Mouse (Mus musculus) liver, embryonic 12.5 days (tissue): ENCODE data around the gene Dgkz. TPM values are rescaled to one million over a fixed set of nuclear protein-coding genes. Genes with fewer than 3 reads are reported as not detected.

Experiments
- ATAC-seq: fragments of 200-750 bp; cut with Nextera tagmentation; 2 replicates; pipeline ENCODE4 v1.8.0; 2017; ENCODE audit warnings: moderate number of reproducible peaks, mild to moderate bottlenecking, moderate library complexity
- H3K27ac ChIP-seq: fragments of 300-500 bp; sonication (generic); 2 replicates; pipeline ENCODE4 v1.5.1; 2016; ENCODE audit warnings: mild to moderate bottlenecking
- H3K27me3 ChIP-seq: fragments of 300-500 bp; sonication (generic); replicated peaks from 2 replicates; pipeline ENCODE4 v1.6.1; 2016; ENCODE audit warnings: mild to moderate bottlenecking, moderate library complexity
- H3K36me3 ChIP-seq: fragments of 300-500 bp; sonication (generic); 2 replicates; pipeline ENCODE4 v1.6.1; 2016; ENCODE audit warnings: mild to moderate bottlenecking, moderate library complexity
- H3K4me1 ChIP-seq: fragments of 300-500 bp; sonication (generic); 2 replicates; pipeline ENCODE4 v1.6.1; 2016
- H3K4me2 ChIP-seq: fragments of 300-500 bp; sonication (generic); 2 replicates; pipeline ENCODE4 v1.6.1; 2016; ENCODE audit warnings: mild to moderate bottlenecking, moderate library complexity
- H3K4me3 ChIP-seq: fragments of 300-500 bp; sonication (generic); 2 replicates; pipeline ENCODE4 v1.5.1; 2016; ENCODE audit warnings: mild to moderate bottlenecking, moderate library complexity
- H3K9ac ChIP-seq: fragments of 300-500 bp; sonication (generic); 2 replicates; pipeline ENCODE4 v1.6.1; 2016; ENCODE audit warnings: mild to moderate bottlenecking, moderate library complexity
- H3K9me3 ChIP-seq: fragments of 300-500 bp; sonication (generic); replicated peaks from 2 replicates; pipeline ENCODE4 v1.6.1; 2016; ENCODE audit warnings: mild to moderate bottlenecking, moderate library complexity
- WGBS: fragments of 180-500 bp; shearing (Covaris S2); methylation state at CpG from one replicate; pipeline ENCODE4 v1.1.7; 2016; ENCODE audit not compliant: insufficient replicate concordance; 5-methylcytosine and 5-hydroxymethylcytosine counted together
- polyA plus RNA-seq: library from polyadenylated mRNA; unstranded; fragments of >200 nt; fragmentation: Nextera tagmentation; extraction: Ambion mirVana; gene quantifications from 2 replicates; pipeline ENCODE4 v1.2.1, GENCODE M21; 2016

The Dgkz gene
- polyA plus RNA-seq: 46.9 and 48.8 TPM in 2 replicates

DNA sequence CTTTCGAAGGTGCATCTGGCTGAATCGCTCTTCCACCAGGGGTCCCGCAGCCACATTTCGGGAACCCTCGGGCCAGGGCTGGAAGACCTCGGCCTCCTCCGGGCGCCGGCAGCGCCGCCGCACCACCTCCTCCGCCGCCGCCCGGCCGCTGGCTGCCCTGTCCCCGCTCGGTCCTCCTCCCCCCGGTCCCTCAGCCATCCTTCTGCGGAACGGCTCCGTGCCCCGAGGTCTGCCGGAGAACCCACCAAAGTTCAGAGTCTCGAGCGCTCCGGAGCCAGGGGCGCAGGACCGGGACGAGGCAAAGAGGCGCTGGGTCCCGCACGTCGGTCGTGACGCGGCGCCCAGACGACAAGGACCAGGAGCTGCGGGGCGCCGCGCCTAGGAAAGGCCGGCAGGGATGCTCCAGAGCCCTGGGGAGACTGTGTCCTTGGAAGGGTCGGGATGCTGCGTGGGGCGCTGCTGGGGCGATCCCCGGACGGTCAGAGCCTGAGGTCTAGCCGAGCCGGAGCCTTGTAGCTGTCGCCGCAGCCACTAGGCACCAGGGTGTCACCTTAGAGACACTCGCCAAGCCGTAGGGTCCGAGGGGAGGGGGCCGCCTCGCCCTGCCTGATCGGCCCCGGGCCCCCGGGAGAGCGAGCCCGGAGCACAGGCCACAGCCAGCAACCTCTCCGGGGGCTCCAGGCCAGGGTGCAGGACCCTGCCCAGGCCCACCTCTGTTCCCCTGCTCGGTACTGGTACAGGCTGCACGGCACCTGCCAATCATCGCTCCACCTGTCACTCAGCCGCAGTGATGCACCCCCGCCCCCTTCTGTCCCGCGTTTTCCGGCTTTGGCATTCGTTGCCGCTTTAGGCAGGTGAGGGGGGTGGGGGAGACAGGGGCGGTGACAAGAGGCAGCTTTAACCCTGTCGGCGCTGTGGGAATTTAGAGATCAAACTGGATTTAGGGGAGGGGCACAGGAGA, at the start of gene Dgkz:
TSS of gene Dgkz (minus strand) at position 284 of the 961 bp plus-strand sequence.
- Histone ChIP-seq H3K9ac (no peak within 1 kb of the TSS; the same call in 1 of the 2 replicates), H3K27ac (no peak within 1 kb of the TSS), H3K4me1 (peaks cover 43% of the 10 kb centered on the region), H3K4me2 (peak within 1 kb of the TSS; percentile 61), H3K9me3 (no peaks in the 10 kb centered on the region), H3K27me3 (peaks cover 100% of the 10 kb centered on the region), H3K36me3 (no peaks in the 10 kb centered on the region), H3K4me3 (peak within 1 kb of the TSS; percentile 41)
- WGBS: 4% methylated on average over 79 of the region's 79 CpGs
- peak; percentile 28 for ATAC-seq

DNA sequence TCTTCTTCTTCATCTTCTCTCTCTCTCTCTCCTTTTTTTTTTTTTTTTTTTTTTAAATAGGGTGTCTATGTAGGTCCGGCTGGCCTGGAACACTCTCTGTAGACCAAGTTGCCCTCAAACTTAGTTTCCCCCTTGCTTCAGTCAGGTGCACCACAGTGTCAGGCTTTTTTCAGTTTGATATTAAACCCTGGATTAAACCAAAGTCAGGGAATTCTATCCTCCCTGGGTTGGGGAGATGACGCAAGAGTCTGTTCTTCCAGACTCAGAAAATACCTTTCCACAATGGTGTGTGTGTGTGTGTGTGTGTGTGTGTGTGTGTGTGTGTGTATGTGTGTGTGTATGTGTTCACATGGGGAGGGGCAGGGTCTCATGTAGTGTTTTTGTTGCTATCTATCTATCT, 49.5 kb upstream of the Dgkz start:
- H3K27me3 ChIP-seq: peaks cover 62% of the 10 kb centered on the region
- H3K4me2 ChIP-seq: no peak overlapping the region
- 79% methylated on average over 2 of the region's 2 CpGs for WGBS
- no peak overlapping the region for H3K9ac ChIP-seq
- H3K4me3 ChIP-seq: no peak overlapping the region
- ATAC-seq: no peak
- no peaks in the 10 kb centered on the region for H3K36me3 ChIP-seq
- H3K4me1 ChIP-seq: peaks cover 41% of the 10 kb centered on the region
- H3K9me3 ChIP-seq: no peaks in the 10 kb centered on the region
- no peak overlapping the region for H3K27ac ChIP-seq

DNA sequence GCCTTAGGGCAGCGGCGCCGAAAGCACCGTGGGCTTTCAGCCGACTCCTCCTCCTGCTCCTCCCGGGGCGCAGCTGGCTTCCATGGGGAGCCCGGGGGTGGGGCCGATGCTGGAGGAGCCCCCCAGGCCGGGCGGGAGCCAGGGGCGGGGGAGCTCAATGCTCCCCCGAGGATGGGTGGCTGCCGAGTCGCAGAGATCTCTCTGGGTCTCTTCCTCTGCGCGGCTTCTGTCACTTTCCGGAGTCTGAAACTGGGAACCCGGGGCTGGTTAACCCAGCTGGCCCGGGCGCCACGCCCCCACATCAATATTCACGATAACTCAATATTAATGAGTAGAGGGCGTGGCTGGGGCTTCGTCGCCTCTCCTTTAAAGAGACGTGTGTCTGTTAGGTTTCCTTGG, 48.6 kb upstream of the Dgkz start, which contains the start of gene Creb3l1:
TSS of gene Creb3l1 (minus strand) at position 229 of the 399 bp plus-strand sequence.
- peak within 1 kb of the TSS; percentile 93 for H3K4me2 ChIP-seq
- peaks cover 41% of the 10 kb centered on the region for H3K4me1 ChIP-seq
- WGBS: under 1% methylated on average over 21 of the region's 27 CpGs
- peak within 1 kb of the TSS; percentile 62 for H3K4me3 ChIP-seq
- peak within 1 kb of the TSS; percentile 65; the same call in 1 of the 2 replicates for H3K9ac ChIP-seq
- H3K36me3 ChIP-seq: no peaks in the 10 kb centered on the region
- peaks cover 71% of the 10 kb centered on the region for H3K27me3 ChIP-seq
- peak; percentile 36; the same call in 1 of the 2 replicates for ATAC-seq
- no peaks in the 10 kb centered on the region for H3K9me3 ChIP-seq
- H3K27ac ChIP-seq: 0 out of 2 replicates have a peak within 1 kb of the TSS, but pooled peaks have one; percentile 4

DNA sequence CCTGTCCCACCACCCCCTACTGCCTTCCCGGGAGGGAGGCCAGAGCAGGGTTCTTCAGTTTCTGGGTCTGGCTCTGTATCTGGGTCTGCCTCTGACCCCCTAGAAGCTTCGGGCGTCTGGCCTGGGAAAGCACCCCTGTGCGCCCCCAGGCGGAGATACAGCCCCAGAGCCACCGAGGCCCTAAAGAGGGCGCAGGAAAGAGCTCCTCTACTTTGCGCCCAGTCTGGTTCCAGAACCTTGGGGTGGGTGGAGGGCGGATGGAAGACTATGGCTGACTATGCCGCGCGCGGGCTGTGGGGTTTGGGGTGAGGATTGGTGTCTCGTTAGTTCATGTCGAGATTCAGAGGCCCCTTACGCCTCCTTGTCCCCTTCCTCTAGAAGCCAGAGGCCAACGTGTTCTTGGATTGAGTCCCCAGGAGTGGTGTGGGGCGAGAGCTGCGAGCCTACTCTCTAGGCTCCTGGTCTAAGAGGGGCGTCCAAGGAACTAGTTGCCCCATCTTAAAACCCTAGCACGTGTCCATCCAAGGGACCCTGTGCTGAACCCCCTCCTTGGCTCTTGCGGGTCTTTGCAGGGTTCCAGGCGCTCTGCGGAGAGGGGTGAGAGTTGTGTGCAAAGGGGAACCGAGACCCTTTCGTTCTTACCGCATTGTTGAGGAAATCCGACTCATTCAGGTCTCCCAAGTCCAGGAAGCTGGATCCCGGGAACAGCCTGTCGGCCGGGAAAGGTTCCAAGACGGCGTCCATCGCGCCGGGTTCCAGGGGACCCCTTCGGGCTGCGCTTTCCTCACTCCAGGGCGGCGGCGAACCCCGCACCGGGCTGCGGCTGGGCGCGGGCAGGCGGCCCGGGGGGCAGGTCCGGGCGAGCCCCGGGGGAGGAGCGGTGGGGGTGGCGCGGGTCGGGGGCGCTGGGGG, 48.0 kb upstream of the Dgkz start:
- Histone ChIP-seq H3K9me3 (no peaks in the 10 kb centered on the region), H3K4me3 (peak overlapping the region; percentile 62), H3K9ac (peak overlapping the region; percentile 65; the same call in 1 of the 2 replicates), H3K27ac (0 out of 2 replicates have a peak overlapping the region, but pooled peaks have one; percentile 4), H3K4me2 (peak overlapping the region; percentile 93), H3K4me1 (peaks cover 41% of the 10 kb centered on the region), H3K27me3 (peaks cover 77% of the 10 kb centered on the region), H3K36me3 (no peaks in the 10 kb centered on the region)
- 0 out of 2 replicates have a peak, but pooled peaks have one; percentile 7 for ATAC-seq
- 3% methylated on average over 40 of the region's 56 CpGs for WGBS

DNA sequence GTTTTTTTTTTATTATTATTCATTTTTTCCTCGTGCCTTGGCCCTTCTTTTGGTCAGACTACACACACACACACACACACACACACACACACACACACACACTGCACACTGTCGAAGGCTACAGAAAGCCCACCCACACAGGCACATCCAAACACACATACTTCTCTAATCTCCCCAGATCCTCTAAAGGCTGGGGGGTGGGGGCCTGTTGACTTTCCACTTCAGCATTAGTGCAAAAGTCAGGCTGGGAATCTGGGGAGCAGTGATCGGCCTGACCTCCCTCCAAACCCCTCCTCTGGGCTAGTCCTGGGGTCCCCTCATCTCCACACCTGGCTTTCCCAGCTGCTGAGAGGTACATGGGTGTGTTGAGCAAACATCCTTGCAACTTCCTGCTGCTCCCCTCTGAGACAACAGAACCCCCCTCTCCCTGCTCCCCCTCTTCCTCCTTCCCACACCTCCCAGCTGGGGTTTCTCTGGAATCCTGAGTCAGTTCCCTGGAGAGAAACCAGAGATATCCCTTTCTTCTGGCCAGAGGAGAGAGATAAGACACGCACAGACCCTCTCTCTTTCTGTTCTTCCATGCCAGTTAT, 45.1 kb upstream of the Dgkz start:
- WGBS: 26% methylated on average over 4 of the region's 4 CpGs
- Histone ChIP-seq H3K4me3 (no peak overlapping the region), H3K9ac (no peak overlapping the region)

DNA sequence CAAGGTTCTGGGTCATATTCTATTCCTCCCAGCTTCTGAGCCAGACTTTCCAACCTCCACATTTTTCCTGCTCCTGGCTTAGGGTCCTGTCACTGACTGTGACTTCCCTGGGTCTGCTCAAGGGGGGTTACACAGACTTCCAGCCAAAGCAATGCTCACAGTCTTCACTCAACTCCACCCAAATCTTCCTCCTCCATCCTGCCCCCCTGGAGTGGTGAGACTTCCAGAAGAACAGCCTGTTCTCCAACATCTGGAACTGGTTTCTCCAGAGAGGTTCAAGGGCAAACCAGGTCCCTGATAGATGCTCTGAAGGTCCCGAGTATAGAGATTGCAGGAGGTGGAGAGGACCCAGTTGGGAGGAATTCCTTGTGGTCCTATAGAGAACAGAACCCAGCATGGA, 41.8 kb upstream of the Dgkz start:
- 45% methylated on average over 1 of the region's 1 CpGs for WGBS

More for the DNA sequence above, 45.1 kb upstream of the Dgkz start:
- H3K27me3 ChIP-seq: peaks cover 76% of the 10 kb centered on the region
- no peaks in the 10 kb centered on the region for H3K36me3 ChIP-seq
- H3K4me1 ChIP-seq: peaks cover 25% of the 10 kb centered on the region
- H3K27ac ChIP-seq: no peak overlapping the region
- H3K4me2 ChIP-seq: no peak overlapping the region
- ATAC-seq: no peak
- H3K9me3 ChIP-seq: no peaks in the 10 kb centered on the region

DNA sequence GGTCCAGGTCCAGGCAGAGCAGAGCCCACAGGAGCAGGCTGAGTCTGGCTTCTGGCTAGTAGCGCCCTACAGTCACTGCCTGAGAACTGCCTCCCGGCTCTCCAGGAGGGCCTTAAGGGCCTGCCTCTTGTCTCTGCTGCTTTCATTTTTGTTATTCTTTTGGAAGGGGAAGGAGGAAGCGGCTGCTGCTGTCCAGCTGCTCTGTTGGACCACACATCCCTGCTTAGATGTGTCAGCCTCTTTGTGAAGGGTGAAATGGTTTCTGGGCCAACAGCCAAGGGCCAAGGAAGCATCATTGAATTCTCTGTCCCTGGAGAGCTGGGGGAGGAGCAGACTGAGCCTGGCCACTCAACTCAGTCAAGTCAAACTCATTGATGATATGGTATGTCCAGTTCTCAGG, 41.3 kb upstream of the Dgkz start:
- no peak overlapping the region for H3K27ac ChIP-seq
- no peaks in the 10 kb centered on the region for H3K9me3 ChIP-seq
- H3K4me3 ChIP-seq: no peak overlapping the region
- no peak for ATAC-seq
- H3K36me3 ChIP-seq: no peaks in the 10 kb centered on the region
- WGBS: 36% methylated on average over 3 of the region's 3 CpGs
- H3K4me2 ChIP-seq: no peak overlapping the region
- H3K9ac ChIP-seq: no peak overlapping the region
- H3K4me1 ChIP-seq: peaks cover 25% of the 10 kb centered on the region
- peaks cover 55% of the 10 kb centered on the region for H3K27me3 ChIP-seq

More for the DNA sequence above, 41.8 kb upstream of the Dgkz start:
- no peak overlapping the region for H3K27ac ChIP-seq
- H3K4me2 ChIP-seq: no peak overlapping the region
- no peak overlapping the region for H3K4me3 ChIP-seq
- H3K27me3 ChIP-seq: peaks cover 58% of the 10 kb centered on the region
- H3K36me3 ChIP-seq: no peaks in the 10 kb centered on the region
- peaks cover 25% of the 10 kb centered on the region for H3K4me1 ChIP-seq
- ATAC-seq: no peak
- no peak overlapping the region for H3K9ac ChIP-seq
- H3K9me3 ChIP-seq: no peaks in the 10 kb centered on the region

DNA sequence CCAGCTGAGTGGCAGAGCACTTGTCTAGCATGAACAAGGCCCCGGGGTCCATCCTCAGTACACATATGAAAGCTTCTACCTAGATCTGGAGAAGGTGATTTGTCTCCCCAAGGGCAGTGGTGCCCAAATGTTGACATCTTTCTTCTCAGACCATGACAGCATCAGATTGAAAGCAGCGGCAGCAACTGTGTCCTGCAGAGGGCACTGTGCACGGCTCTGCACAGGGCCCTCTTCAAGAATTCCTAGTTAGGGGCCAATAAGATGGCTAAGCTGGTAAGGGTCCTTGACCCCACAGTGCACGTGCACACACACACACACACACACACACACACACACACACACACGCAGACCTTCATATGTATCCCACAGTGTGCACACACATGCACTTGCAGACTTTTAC, 39.2 kb upstream of the Dgkz start:
- Histone ChIP-seq H3K4me1 (peaks cover 16% of the 10 kb centered on the region), H3K9ac (no peak overlapping the region)
- 70% methylated on average over 5 of the region's 5 CpGs for WGBS

DNA sequence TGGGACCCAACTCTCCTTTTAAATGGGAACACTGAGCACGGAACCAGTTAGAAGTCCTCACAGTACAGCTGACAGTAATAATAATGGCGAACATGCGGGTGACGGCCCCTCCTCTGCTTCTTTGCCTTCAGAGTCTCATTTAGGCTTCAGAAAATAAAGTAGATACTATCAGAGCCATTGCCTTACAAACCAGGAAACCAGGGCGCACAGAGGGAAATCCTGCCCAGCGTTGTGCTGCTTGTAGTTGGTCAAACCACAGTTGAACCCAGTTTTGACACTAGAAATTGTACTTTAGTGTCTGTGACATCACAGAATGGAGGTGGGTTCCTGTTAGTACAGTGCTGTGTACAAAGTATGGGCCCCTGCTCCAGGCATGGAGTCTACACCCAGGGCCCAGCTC, 38.6 kb upstream of the Dgkz start:
- peaks cover 49% of the 10 kb centered on the region for H3K27me3 ChIP-seq
- H3K4me2 ChIP-seq: no peak overlapping the region
- WGBS: 48% methylated on average over 6 of the region's 6 CpGs
- no peak overlapping the region for H3K4me3 ChIP-seq
- peaks cover 21% of the 10 kb centered on the region for H3K4me1 ChIP-seq
- H3K9ac ChIP-seq: no peak overlapping the region
- no peaks in the 10 kb centered on the region for H3K36me3 ChIP-seq
- no peak for ATAC-seq
- no peak overlapping the region for H3K27ac ChIP-seq
- H3K9me3 ChIP-seq: no peaks in the 10 kb centered on the region

More for the DNA sequence above, 39.2 kb upstream of the Dgkz start:
- Histone ChIP-seq H3K9me3 (no peaks in the 10 kb centered on the region), H3K27ac (no peak overlapping the region), H3K27me3 (peaks cover 49% of the 10 kb centered on the region), H3K36me3 (no peaks in the 10 kb centered on the region), H3K4me2 (no peak overlapping the region), H3K4me3 (no peak overlapping the region)
- ATAC-seq: no peak

DNA sequence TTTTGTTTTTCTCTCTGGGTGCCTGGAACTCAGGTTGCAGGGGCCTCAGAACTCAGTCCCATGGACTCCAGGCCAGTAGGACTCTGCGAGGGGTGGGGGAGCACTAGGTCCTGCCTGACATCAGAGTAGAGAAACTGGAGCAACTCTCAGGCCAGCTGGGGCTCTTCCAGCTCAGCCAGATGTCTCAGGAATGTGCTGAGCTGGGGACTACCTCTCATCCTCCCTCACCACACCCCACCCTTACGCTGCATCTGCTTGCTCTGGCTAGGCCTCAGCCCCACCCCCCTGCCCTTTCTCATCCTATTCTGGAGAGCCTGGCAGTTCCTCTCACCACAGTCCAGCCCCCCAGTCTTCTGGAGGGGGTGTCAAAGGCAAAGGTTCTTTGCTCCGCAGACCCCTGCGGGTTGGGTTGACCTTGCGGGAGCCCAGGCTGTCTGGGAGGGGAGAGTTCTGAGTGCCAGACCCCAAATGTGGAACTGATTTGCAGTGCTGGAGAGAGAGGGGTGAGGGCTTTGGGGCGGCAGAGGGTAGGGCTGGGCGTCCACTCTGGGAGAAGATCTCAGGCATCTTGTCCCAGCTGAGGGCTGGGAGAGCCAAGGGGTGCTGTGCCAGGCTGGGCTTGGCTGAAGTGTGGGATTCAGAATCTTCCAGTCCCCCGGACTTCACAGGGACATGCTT, 37.2 kb upstream of the Dgkz start:
- 42% methylated on average over 8 of the region's 8 CpGs for WGBS
- Histone ChIP-seq H3K4me2 (no peak overlapping the region), H3K4me1 (peaks cover 31% of the 10 kb centered on the region), H3K9ac (no peak overlapping the region), H3K36me3 (no peaks in the 10 kb centered on the region), H3K9me3 (no peaks in the 10 kb centered on the region), H3K27ac (no peak overlapping the region), H3K27me3 (peaks cover 40% of the 10 kb centered on the region; the same call in 1 of the 2 replicates), H3K4me3 (no peak overlapping the region)
- ATAC-seq: no peak
